In the genomic region with DNA sequence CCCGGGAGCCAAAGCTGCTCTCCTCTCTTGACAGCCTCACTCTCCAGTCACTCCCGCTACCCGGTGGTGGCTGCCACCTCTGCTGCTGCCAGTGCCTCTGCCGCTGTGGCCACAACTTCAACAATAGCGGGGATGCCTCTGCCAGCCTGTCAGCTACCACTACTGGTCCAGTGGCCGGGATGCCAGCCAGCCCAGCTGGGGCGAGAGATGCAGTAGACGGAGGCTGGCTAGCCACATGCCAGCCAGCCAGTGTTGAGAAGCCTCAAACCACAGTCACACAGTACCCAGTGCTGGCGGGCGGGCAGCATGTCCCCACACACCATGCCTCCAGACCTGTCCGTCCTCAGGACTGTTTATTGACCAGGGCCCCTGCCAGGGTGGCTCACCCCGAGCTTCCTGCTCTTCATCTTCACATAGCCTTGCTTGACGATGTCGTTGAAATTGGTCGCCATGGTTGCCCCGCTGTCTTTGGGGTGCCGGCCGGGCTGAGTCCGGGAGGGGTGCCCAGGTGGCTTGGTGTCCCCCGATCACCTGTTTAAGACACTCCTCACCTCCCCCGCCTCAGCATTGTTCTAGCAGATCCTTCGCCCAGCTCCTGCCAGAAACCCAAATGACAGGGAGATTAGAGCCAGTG, we compare ENCODE assay signal across 8 mouse cellular contexts. TPM values are rescaled to one million over a fixed set of nuclear protein-coding genes. Genes with fewer than 3 reads are reported as not detected.
A peak's percentile ranks its signal among the peaks of the same experiment; 100 is the strongest.
DNase-seq lines count a peak whose midpoint lies in the region; ATAC-seq lines count a peak whose summit lies in the region.

No protein-coding gene starts in this region.

- DNase-seq in gastrocnemius, postnatal 14 days: peak; percentile 59
- DNase-seq in gastrocnemius, adult 8-10 months (ENCODE audit: low spot score in 2 of 2): no peak
- DNase-seq in frontal cortex, postnatal 25 days (ENCODE audit: low spot score in 2 of 2): peak; percentile 36 to 44
- DNase-seq in layer of hippocampus, adult 18-20 months (ENCODE audit: low spot score in 2 of 2): peak; percentile 58 to 66
- peak; percentile 26 for DNase-seq in retina, embryonic 14.5 days (ENCODE audit: low spot score)
- DNase-seq in spleen, postnatal 36 days (ENCODE audit: low spot score in 2 of 2): no peak

- intact Hi-C loops in gastrocnemius, postnatal 14 days (cut with DNase I; ENCODE audit: low total_unique reads): no loop called here

- H3K27ac ChIP-seq in brown adipose tissue, adult 24 weeks (replicated peaks; ENCODE audit: low read depth, low read length): peak overlapping the region; percentile 39; the same call in 1 of the 2 replicates
- H3K27ac ChIP-seq in lung, embryonic 16.5 days (ENCODE audit: low read length): peak overlapping the region; percentile 16

- H3K27me3 ChIP-seq in lung, embryonic 16.5 days (ENCODE audit: control insufficient read depth, insufficient read depth, low read depth, low read length): no peaks in the 10 kb centered on the region

- H3K4me1 ChIP-seq in brown adipose tissue, adult 24 weeks (ENCODE audit: control insufficient read depth, insufficient read depth, insufficient read length, low read length): peaks cover 18% of the 10 kb centered on the region
- H3K4me1 ChIP-seq in lung, embryonic 16.5 days (replicated peaks; ENCODE audit: control insufficient read depth, insufficient read depth, low read length): peaks cover 52% of the 10 kb centered on the region

- 3% methylated on average over 19 of the region's 22 CpGs for WGBS in lung, embryonic 16.5 days

- H3K4me2 ChIP-seq in lung, embryonic 16.5 days (ENCODE audit: low read depth, low read length): peak overlapping the region; percentile 92

- peak overlapping the region; percentile 53 for H3K4me3 ChIP-seq in brown adipose tissue, adult 24 weeks (ENCODE audit: insufficient read depth, low read depth, low read length)
- peak overlapping the region; percentile 54 for H3K4me3 ChIP-seq in lung, embryonic 16.5 days (ENCODE audit: low read length)

- H3K9me3 ChIP-seq in lung, embryonic 16.5 days (ENCODE audit: control insufficient read depth, low read length): no peaks in the 10 kb centered on the region

- peaks cover 8% of the 10 kb centered on the region for H3K36me3 ChIP-seq in lung, embryonic 16.5 days (ENCODE audit: control insufficient read depth, insufficient read depth, low read length)

- peak; percentile 11 for ATAC-seq in lung, embryonic 16.5 days (ENCODE audit: low read depth)

- H3K9ac ChIP-seq in lung, embryonic 16.5 days (ENCODE audit: low read length): peak overlapping the region; percentile 61

RNA-seq across cellular contexts. Expression of a gene that starts 5.5 kb away (rescaled TPM):
- total RNA-seq in gastrocnemius, postnatal 14 days (2021): 1 to 10 TPM; 9.6 to 9.8 TPM
- total RNA-seq in gastrocnemius, adult 8-10 months (2022): 1 to 10 TPM; 2.5 to 4.7 (median 2.8) TPM
- polyA plus RNA-seq in brown adipose tissue, adult 24 weeks (2012; ENCODE audit: insufficient read depth, insufficient read length, missing spikeins): 3.8 and 8.4 TPM in 2 replicates
- total RNA-seq in layer of hippocampus, adult 18-20 months (2021): 10 to 100 TPM; 21.5 to 23.8 TPM
- polyA plus RNA-seq in lung, embryonic 16.5 days (2015; fragmentation: Nextera tagmentation; extraction: Ambion mirVana): 49.4 and 49.7 TPM in 2 replicates

RNA-seq across cellular contexts. Expression of a gene that starts 13.3 kb away (rescaled TPM):
- total RNA-seq in gastrocnemius, postnatal 14 days (2021): 10 to 100 TPM; 37.3 to 39.4 TPM
- 10 to 100 TPM; 52.3 to 61.1 (median 56.1) TPM for total RNA-seq in gastrocnemius, adult 8-10 months (2022)
- 55.0 and 64.8 TPM in 2 replicates for polyA plus RNA-seq in brown adipose tissue, adult 24 weeks (2012; ENCODE audit: insufficient read depth, insufficient read length, missing spikeins)
- total RNA-seq in layer of hippocampus, adult 18-20 months (2021): 10 to 100 TPM; 66.0 to 73.6 TPM
- polyA plus RNA-seq in lung, embryonic 16.5 days (2015; fragmentation: Nextera tagmentation; extraction: Ambion mirVana): 150 and 157 TPM in 2 replicates

RNA-seq across cellular contexts. Expression of a gene that starts 32.4 kb away (rescaled TPM):
- total RNA-seq in gastrocnemius, postnatal 14 days (2021): 10 to 100 TPM; 32.0 to 33.5 TPM
- 10 to 100 TPM; 25.4 to 55.4 (median 29.0) TPM for total RNA-seq in gastrocnemius, adult 8-10 months (2022)
- 61.4 and 80.8 TPM in 2 replicates for polyA plus RNA-seq in brown adipose tissue, adult 24 weeks (2012; ENCODE audit: insufficient read depth, insufficient read length, missing spikeins)
- 10 to 100 TPM; 69.4 to 77.1 TPM for total RNA-seq in layer of hippocampus, adult 18-20 months (2021)
- polyA plus RNA-seq in lung, embryonic 16.5 days (2015; fragmentation: Nextera tagmentation; extraction: Ambion mirVana): 91.2 and 91.9 TPM in 2 replicates

RNA-seq across cellular contexts. Expression of a gene that starts 32.5 kb away (rescaled TPM):
- total RNA-seq in gastrocnemius, postnatal 14 days (2021): 100 to 1,000 TPM; 341 to 397 TPM
- total RNA-seq in gastrocnemius, adult 8-10 months (2022): 100 to 1,000 TPM; 372 to 412 (median 383) TPM
- 313 and 387 TPM in 2 replicates for polyA plus RNA-seq in brown adipose tissue, adult 24 weeks (2012; ENCODE audit: insufficient read depth, insufficient read length, missing spikeins)
- 10 to 100 TPM; 75.1 to 91.6 TPM for total RNA-seq in layer of hippocampus, adult 18-20 months (2021)
- 69.1 and 69.7 TPM in 2 replicates for polyA plus RNA-seq in lung, embryonic 16.5 days (2015; fragmentation: Nextera tagmentation; extraction: Ambion mirVana)

RNA-seq across cellular contexts. Expression of a gene that starts 47.3 kb away (rescaled TPM):
- total RNA-seq in gastrocnemius, postnatal 14 days (2021): 10 to 100 TPM in 1 of 2 experiments, 1 to 10 TPM in 1; 7.1 to 10.9 TPM
- 1 to 10 TPM; 2.5 to 3.5 (median 3.1) TPM for total RNA-seq in gastrocnemius, adult 8-10 months (2022)
- 1.2 and 1.5 TPM in 2 replicates for polyA plus RNA-seq in brown adipose tissue, adult 24 weeks (2012; ENCODE audit: insufficient read depth, insufficient read length, missing spikeins)
- total RNA-seq in layer of hippocampus, adult 18-20 months (2021): 1 to 10 TPM; 1.3 to 2.1 TPM
- polyA plus RNA-seq in lung, embryonic 16.5 days (2015; fragmentation: Nextera tagmentation; extraction: Ambion mirVana): 18.2 and 18.5 TPM in 2 replicates

Comparison
In these comparisons a context has a peak if more than half of its experiments do, and no peak if none do; other contexts are left out.
1. DNase-seq: peak in gastrocnemius, postnatal 14 days (single experiment), frontal cortex, postnatal 25 days (2 of 2), layer of hippocampus, adult 18-20 months (2 of 2) and retina, embryonic 14.5 days (single experiment); none in gastrocnemius, adult 8-10 months (0 of 2) and spleen, postnatal 36 days (0 of 2).